Comparison of ENCODE assay signal across 8 mouse cellular contexts in genomic region chr8:11009431-11010071, GRCm38 (mm10). TPM values are rescaled to one million over a fixed set of nuclear protein-coding genes. Genes with fewer than 3 reads are reported as not detected.
DNase-seq lines count a peak whose midpoint lies in the region; ATAC-seq lines count a peak whose summit lies in the region.

No protein-coding gene starts in this region.

- peak overlapping the region; percentile 88 for H3K9ac ChIP-seq in limb, embryonic 15.5 days
- H3K9ac ChIP-seq in midbrain, embryonic 15.5 days = peak overlapping the region; percentile 94

- no peak for ATAC-seq in CD4-positive, CD25-positive, alpha-beta regulatory T cell, adult 4 months
- ATAC-seq in limb, embryonic 15.5 days (ENCODE audit: insufficient number of reproducible peaks, low FRiP score, low TSS enrichment, low read depth) = peak; percentile 59; the same call in 1 of the 2 replicates
- ATAC-seq in midbrain, embryonic 15.5 days (replicated peaks) = peak; percentile 69

- H3K4me2 ChIP-seq in limb, embryonic 15.5 days = peak overlapping the region; percentile 93
- peak overlapping the region; percentile 87 for H3K4me2 ChIP-seq in midbrain, embryonic 15.5 days

- 0 out of 2 replicates have a peak, but pooled peaks cover 3% of the 10 kb centered on the region for H3K36me3 ChIP-seq in limb, embryonic 15.5 days
- no peaks in the 10 kb centered on the region for H3K36me3 ChIP-seq in midbrain, embryonic 15.5 days (replicated peaks)

- peak overlapping the region; percentile 97 for H3K27ac ChIP-seq in limb, embryonic 15.5 days
- H3K27ac ChIP-seq in midbrain, embryonic 15.5 days = peak overlapping the region; percentile 100

- peak; percentile 83 for DNase-seq in CD4-positive, CD25-positive, alpha-beta regulatory T cell, adult 2 months (ENCODE audit: low read depth, low spot score)
- peak; percentile 86 for DNase-seq in embryo, embryonic 11 days
- peak; percentile 99 for DNase-seq in heart, adult 11 months
- peak; percentile 83 for DNase-seq in kidney, adult 18-20 months
- peak; percentile 55 to 71 for DNase-seq in spleen, postnatal 14 days (ENCODE audit: low spot score in 2 of 2)

- peak overlapping the region; percentile 86 for H3K4me3 ChIP-seq in limb, embryonic 15.5 days
- peak overlapping the region; percentile 76 for H3K4me3 ChIP-seq in midbrain, embryonic 15.5 days

- under 1% methylated on average over 52 of the region's 62 CpGs for WGBS in limb, embryonic 15.5 days
- WGBS in midbrain, embryonic 15.5 days = under 1% methylated on average over 61 of the region's 62 CpGs

- peaks cover 42% of the 10 kb centered on the region for H3K4me1 ChIP-seq in limb, embryonic 15.5 days
- H3K4me1 ChIP-seq in midbrain, embryonic 15.5 days = peaks cover 44% of the 10 kb centered on the region

- no peaks in the 10 kb centered on the region for H3K27me3 ChIP-seq in limb, embryonic 15.5 days
- no peaks in the 10 kb centered on the region for H3K27me3 ChIP-seq in midbrain, embryonic 15.5 days (replicated peaks)

- no peaks in the 10 kb centered on the region for H3K9me3 ChIP-seq in limb, embryonic 15.5 days
- no peaks in the 10 kb centered on the region for H3K9me3 ChIP-seq in midbrain, embryonic 15.5 days

RNA-seq across cellular contexts. Expression of gene Irs2, which starts 1.3 kb away (rescaled TPM):
- polyA plus RNA-seq in CD4-positive, CD25-positive, alpha-beta regulatory T cell, adult 4 months (2017; shearing (Covaris generic)) = under 1 TPM; 0.68 to 0.83 TPM
- polyA plus RNA-seq in limb, embryonic 15.5 days (2015; fragmentation: Nextera tagmentation; extraction: Ambion mirVana) = 5.1 and 6.5 TPM in 2 replicates
- polyA plus RNA-seq in midbrain, embryonic 15.5 days (2015; fragmentation: Nextera tagmentation; extraction: Ambion mirVana) = 6.8 and 6.9 TPM in 2 replicates
